Mouse (Mus musculus): Measurements from ENCODE around the gene Dmgdh.

- TF ChIP-seq CTCF (IDR thresholded peaks at IDR 0.05; ENCODE audit: insufficient read depth, low read length) (no peak), POLR2A (IDR thresholded peaks at IDR 0.05; ENCODE audit: borderline replicate concordance, extremely low read depth, low read depth, low read length) (no peak)
These were observed 99.6 kb downstream of the Dmgdh start for GRCm38 (mm10) chr13:93773704-93774315.
